Mouse (Mus musculus): ENCODE results near the gene Myl6b. TPM values are rescaled to one million over a fixed set of nuclear protein-coding genes. Genes with fewer than 3 reads are reported as not detected.
"Not testable (repeated sequence)": the region's sequence is repeated elsewhere in the genome, so short reads cannot be mapped to it uniquely, and the experiment has no call there.

Gene Myl6b
- polyA plus RNA-seq, 1 experiment from 2014 or later: 1.4 TPM

GRCm38 (mm10) chr10:128493319-128493694 is 5.2 kb downstream of the Myl6b start:
- H3K36me3 ChIP-seq (replicated peaks): peaks cover 38% of the 10 kb centered on the region
- no peaks in the 10 kb centered on the region for H3K9me3 ChIP-seq (replicated peaks)
- peak overlapping the region; percentile 90 for H3K4me2 ChIP-seq
- H3K4me3 ChIP-seq (replicated peaks): peak overlapping the region; percentile 93
- H3K9ac ChIP-seq: peak overlapping the region; percentile 90
- H3K27ac ChIP-seq (replicated peaks): peak overlapping the region; percentile 94
- peak; percentile 56 for ATAC-seq (ENCODE audit: insufficient read depth)
- peaks cover 76% of the 10 kb centered on the region for H3K4me1 ChIP-seq (replicated peaks)
- 0% methylated on average over 12 of the region's 12 CpGs for WGBS (ENCODE audit: insufficient replicate concordance)
- no peaks in the 10 kb centered on the region for H3K27me3 ChIP-seq

- peaks cover 70% of the 10 kb centered on the region for H3K4me1 ChIP-seq (replicated peaks)
- 21% methylated on average over 12 of the region's 12 CpGs for WGBS (ENCODE audit: insufficient replicate concordance)
Measured at GRCm38 (mm10) chr10:128492633-128493311, 5.7 kb downstream of the Myl6b start.

GRCm38 (mm10) chr10:128492051-128492450 is 6.4 kb downstream of the Myl6b start:
- Histone ChIP-seq H3K27ac (replicated peaks) (peak overlapping the region; percentile 94), H3K4me1 (replicated peaks) (peaks cover 63% of the 10 kb centered on the region), H3K36me3 (replicated peaks) (peaks cover 51% of the 10 kb centered on the region), H3K4me2 (peak overlapping the region; percentile 90), H3K9ac (peak overlapping the region; percentile 90), H3K4me3 (replicated peaks) (peak overlapping the region; percentile 93)
- not testable (repeated sequence) for ATAC-seq (ENCODE audit: insufficient read depth); H3K27me3 ChIP-seq; H3K9me3 ChIP-seq (replicated peaks)
- 47% methylated on average over 8 of the region's 8 CpGs for WGBS (ENCODE audit: insufficient replicate concordance)

More at GRCm38 (mm10) chr10:128492633-128493311, 5.7 kb downstream of the Myl6b start:
- H3K36me3 ChIP-seq (replicated peaks): peaks cover 44% of the 10 kb centered on the region
- H3K9ac ChIP-seq: peak overlapping the region; percentile 90
- peak overlapping the region; percentile 94 for H3K27ac ChIP-seq (replicated peaks)
- ATAC-seq (ENCODE audit: insufficient read depth): peak; percentile 51
- H3K4me3 ChIP-seq (replicated peaks): peak overlapping the region; percentile 93
- peak overlapping the region; percentile 90 for H3K4me2 ChIP-seq
- H3K27me3 ChIP-seq: no peaks in the 10 kb centered on the region
- no peaks in the 10 kb centered on the region for H3K9me3 ChIP-seq (replicated peaks)

- H3K9me3 ChIP-seq (replicated peaks): no peaks in the 10 kb centered on the region
- H3K27ac ChIP-seq (replicated peaks): peak overlapping the region; percentile 55
- no peak for ATAC-seq (ENCODE audit: insufficient read depth)
- H3K27me3 ChIP-seq: no peaks in the 10 kb centered on the region
- H3K9ac ChIP-seq: no peak overlapping the region
- WGBS (ENCODE audit: insufficient replicate concordance): 42% methylated on average over 6 of the region's 6 CpGs
- H3K4me2 ChIP-seq: peak overlapping the region; percentile 90
- peak overlapping the region; percentile 93 for H3K4me3 ChIP-seq (replicated peaks)
- peaks cover 57% of the 10 kb centered on the region for H3K4me1 ChIP-seq (replicated peaks)
- peaks cover 54% of the 10 kb centered on the region for H3K36me3 ChIP-seq (replicated peaks)
Measured at GRCm38 (mm10) chr10:128491495-128491894, 7.0 kb downstream of the Myl6b start.

DNA sequence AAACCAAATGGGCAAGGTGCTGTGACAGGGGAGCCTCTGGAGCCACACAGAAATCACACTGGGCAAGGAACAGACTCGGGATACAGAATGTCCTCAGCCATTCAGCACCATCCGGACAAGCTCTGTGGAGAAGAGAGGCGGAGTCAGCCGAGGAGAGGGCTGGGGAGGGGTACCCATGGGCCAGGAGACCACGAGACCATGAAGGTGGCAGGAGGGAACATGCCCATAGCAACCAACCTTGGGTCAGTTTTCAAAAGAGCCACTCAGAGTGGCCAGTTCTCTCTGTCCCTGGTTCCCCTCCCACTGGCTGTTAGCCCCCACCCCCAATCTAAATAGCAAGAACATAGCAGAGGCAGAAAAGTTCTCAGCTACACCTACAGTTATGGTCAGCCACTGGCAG is 7.6 kb downstream of the Myl6b start:
- Histone ChIP-seq H3K27ac (replicated peaks) (0 out of 2 replicates have a peak overlapping the region, but pooled peaks have one; percentile 55), H3K9me3 (replicated peaks) (no peaks in the 10 kb centered on the region), H3K4me3 (replicated peaks) (no peak overlapping the region), H3K4me2 (peak overlapping the region; percentile 90; the same call in 1 of the 2 replicates), H3K27me3 (no peaks in the 10 kb centered on the region), H3K36me3 (replicated peaks) (peaks cover 60% of the 10 kb centered on the region), H3K4me1 (replicated peaks) (peaks cover 52% of the 10 kb centered on the region), H3K9ac (no peak overlapping the region)
- WGBS (ENCODE audit: insufficient replicate concordance): 69% methylated on average over 5 of the region's 5 CpGs
- ATAC-seq (ENCODE audit: insufficient read depth): no peak

DNA sequence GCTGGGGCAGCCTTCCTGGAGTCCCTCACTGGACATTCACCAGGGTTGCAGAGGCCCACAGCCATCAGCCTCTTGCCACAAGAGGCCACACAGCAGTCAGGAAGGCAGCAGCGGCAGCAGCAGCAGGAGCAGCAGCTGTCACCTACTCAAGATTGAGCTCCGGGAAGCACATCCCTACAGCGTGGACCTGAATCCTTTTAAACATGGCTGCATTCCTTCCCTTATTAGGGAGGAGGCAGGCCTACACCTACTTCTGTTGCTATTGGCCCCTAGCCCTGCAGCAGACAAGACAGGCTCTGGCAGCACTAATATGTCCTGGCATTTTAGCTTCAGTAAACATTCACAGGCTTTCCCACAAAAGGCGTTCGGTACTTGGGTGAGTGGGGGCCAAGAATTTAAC is 8.3 kb downstream of the Myl6b start:
- Histone ChIP-seq H3K4me3 (replicated peaks) (no peak overlapping the region), H3K4me1 (replicated peaks) (peaks cover 45% of the 10 kb centered on the region), H3K36me3 (replicated peaks) (peaks cover 67% of the 10 kb centered on the region), H3K4me2 (no peak overlapping the region), H3K9ac (no peak overlapping the region), H3K9me3 (replicated peaks) (no peaks in the 10 kb centered on the region), H3K27me3 (no peaks in the 10 kb centered on the region), H3K27ac (replicated peaks) (0 out of 2 replicates have a peak overlapping the region, but pooled peaks have one; percentile 4)
- ATAC-seq (ENCODE audit: insufficient read depth): no peak
- 79% methylated on average over 5 of the region's 5 CpGs for WGBS (ENCODE audit: insufficient replicate concordance)

- Histone ChIP-seq H3K27me3 (no peaks in the 10 kb centered on the region), H3K36me3 (replicated peaks) (peaks cover 69% of the 10 kb centered on the region), H3K4me2 (no peak overlapping the region), H3K4me3 (replicated peaks) (no peak overlapping the region), H3K9me3 (replicated peaks) (no peaks in the 10 kb centered on the region), H3K4me1 (replicated peaks) (peaks cover 40% of the 10 kb centered on the region), H3K27ac (replicated peaks) (no peak overlapping the region), H3K9ac (no peak overlapping the region)
- ATAC-seq (ENCODE audit: insufficient read depth): no peak
- WGBS (ENCODE audit: insufficient replicate concordance): 67% methylated on average over 4 of the region's 4 CpGs
Measured at GRCm38 (mm10) chr10:128489785-128490184, 8.7 kb downstream of the Myl6b start.

GRCm38 (mm10) chr10:128489380-128489779 is 9.1 kb downstream of the Myl6b start:
- H3K4me2 ChIP-seq: no peak overlapping the region
- no peak overlapping the region for H3K27ac ChIP-seq (replicated peaks)
- no peak overlapping the region for H3K4me3 ChIP-seq (replicated peaks)
- no peak overlapping the region for H3K9ac ChIP-seq
- 65% methylated on average over 5 of the region's 5 CpGs for WGBS (ENCODE audit: insufficient replicate concordance)
- peaks cover 73% of the 10 kb centered on the region for H3K36me3 ChIP-seq (replicated peaks)
- no peaks in the 10 kb centered on the region for H3K27me3 ChIP-seq
- ATAC-seq (ENCODE audit: insufficient read depth): no peak
- H3K4me1 ChIP-seq (replicated peaks): peaks cover 36% of the 10 kb centered on the region
- no peaks in the 10 kb centered on the region for H3K9me3 ChIP-seq (replicated peaks)

GRCm38 (mm10) chr10:128488776-128489175 is 9.7 kb downstream of the Myl6b start:
- no peak overlapping the region for H3K9ac ChIP-seq
- peaks cover 34% of the 10 kb centered on the region for H3K4me1 ChIP-seq (replicated peaks)
- H3K27ac ChIP-seq (replicated peaks): no peak overlapping the region
- no peaks in the 10 kb centered on the region for H3K27me3 ChIP-seq
- no peak overlapping the region for H3K4me3 ChIP-seq (replicated peaks)
- 84% methylated on average over 4 of the region's 4 CpGs for WGBS (ENCODE audit: insufficient replicate concordance)
- H3K36me3 ChIP-seq (replicated peaks): peaks cover 79% of the 10 kb centered on the region
- H3K9me3 ChIP-seq (replicated peaks): no peaks in the 10 kb centered on the region
- no peak for ATAC-seq (ENCODE audit: insufficient read depth)
- H3K4me2 ChIP-seq: no peak overlapping the region

DNA sequence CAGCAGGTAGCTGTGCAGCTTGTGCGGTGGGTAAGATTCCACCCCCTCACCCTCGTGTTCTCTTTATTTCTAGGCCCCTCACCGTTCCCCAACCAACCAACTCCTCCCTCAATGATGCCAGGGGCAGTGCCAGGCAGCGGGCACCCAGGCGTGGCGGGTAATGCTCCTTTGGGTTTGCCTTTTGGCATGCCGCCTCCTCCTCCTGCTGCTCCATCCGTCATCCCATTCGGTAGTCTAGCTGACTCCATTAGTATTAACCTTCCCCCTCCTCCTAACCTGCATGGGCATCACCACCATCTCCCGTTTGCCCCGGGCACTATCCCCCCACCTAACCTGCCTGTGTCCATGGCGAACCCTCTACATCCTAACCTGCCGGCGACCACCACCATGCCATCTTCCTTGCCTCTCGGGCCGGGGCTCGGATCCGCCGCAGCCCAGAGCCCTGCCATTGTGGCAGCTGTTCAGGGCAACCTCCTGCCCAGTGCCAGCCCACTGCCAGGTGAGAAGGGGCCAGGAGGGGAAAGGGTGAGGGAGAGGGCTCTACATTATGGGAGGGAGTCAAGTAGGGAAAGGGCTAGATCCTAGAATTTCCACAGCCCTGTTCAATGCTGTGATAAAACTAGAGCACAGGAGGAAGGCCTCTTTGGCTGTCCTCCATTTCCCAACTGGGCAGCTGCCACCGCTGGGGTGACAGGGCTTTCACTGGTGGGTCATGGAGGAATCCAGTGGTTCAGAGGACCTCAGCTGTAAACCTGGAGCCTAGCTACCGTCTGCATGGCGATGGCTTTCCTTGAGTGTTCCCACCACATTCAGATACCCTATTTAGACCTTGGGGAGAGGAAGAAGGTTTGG is 10.4 kb downstream of the Myl6b start:
- Histone ChIP-seq H3K9ac (no peak overlapping the region), H3K4me3 (replicated peaks) (no peak overlapping the region), H3K27me3 (no peaks in the 10 kb centered on the region), H3K9me3 (replicated peaks) (no peaks in the 10 kb centered on the region), H3K27ac (replicated peaks) (no peak overlapping the region), H3K4me2 (no peak overlapping the region), H3K4me1 (replicated peaks) (peaks cover 34% of the 10 kb centered on the region), H3K36me3 (replicated peaks) (peaks cover 86% of the 10 kb centered on the region)
- 90% methylated on average over 22 of the region's 22 CpGs for WGBS (ENCODE audit: insufficient replicate concordance)
- ATAC-seq (ENCODE audit: insufficient read depth): no peak

DNA sequence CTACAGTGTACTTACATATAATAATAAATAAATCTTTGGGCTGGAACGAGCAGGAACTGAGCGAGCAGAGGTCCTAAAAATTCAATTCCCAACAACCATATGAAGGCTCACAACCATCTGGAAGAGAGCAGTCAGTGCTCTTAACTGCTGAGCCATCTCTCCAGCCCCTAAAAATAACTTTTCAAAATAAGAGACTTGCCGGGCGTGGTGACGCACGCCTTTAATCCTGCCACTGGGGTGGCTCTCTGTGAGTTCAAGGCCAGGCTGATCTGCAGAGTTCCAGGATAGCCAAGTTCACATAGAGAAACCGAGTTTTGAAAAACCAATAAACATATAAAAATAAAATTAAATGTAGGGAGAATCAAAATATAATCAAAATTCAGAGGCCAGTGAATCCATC is 12.1 kb downstream of the Myl6b start:
- Histone ChIP-seq H3K4me2 (no peak overlapping the region), H3K27me3 (no peaks in the 10 kb centered on the region), H3K27ac (replicated peaks) (no peak overlapping the region), H3K9ac (no peak overlapping the region), H3K4me3 (replicated peaks) (no peak overlapping the region), H3K4me1 (replicated peaks) (peaks cover 17% of the 10 kb centered on the region), H3K36me3 (replicated peaks) (peaks cover 95% of the 10 kb centered on the region), H3K9me3 (replicated peaks) (no peaks in the 10 kb centered on the region)
- WGBS (ENCODE audit: insufficient replicate concordance): 74% methylated on average over 7 of the region's 7 CpGs
- no peak for ATAC-seq (ENCODE audit: insufficient read depth)

Measured in liver, embryonic 15.5 days (tissue).